Mouse (Mus musculus) ovary, postnatal 10 days (tissue): Measurements from ENCODE around the gene Gpr137c.
A peak's percentile ranks its signal among the peaks of the same experiment; 100 is the strongest.

Experiments used
- DNase-seq: peaks from one replicate; pipeline ENCODE4 v3.0.0; 2022; ENCODE audit warnings: low spot score

The Gpr137c gene

GRCm38 (mm10) chr14:45219281-45220089 lies at the start of gene Gpr137c:
Gene Gpr137c (plus strand): TSS chr14:45219717.
- DNase-seq: peak; percentile 84

GRCm38 (mm10) chr14:45172260-45172659 lies 47.3 kb upstream of the Gpr137c start:
- DNase-seq: no peak

DNA sequence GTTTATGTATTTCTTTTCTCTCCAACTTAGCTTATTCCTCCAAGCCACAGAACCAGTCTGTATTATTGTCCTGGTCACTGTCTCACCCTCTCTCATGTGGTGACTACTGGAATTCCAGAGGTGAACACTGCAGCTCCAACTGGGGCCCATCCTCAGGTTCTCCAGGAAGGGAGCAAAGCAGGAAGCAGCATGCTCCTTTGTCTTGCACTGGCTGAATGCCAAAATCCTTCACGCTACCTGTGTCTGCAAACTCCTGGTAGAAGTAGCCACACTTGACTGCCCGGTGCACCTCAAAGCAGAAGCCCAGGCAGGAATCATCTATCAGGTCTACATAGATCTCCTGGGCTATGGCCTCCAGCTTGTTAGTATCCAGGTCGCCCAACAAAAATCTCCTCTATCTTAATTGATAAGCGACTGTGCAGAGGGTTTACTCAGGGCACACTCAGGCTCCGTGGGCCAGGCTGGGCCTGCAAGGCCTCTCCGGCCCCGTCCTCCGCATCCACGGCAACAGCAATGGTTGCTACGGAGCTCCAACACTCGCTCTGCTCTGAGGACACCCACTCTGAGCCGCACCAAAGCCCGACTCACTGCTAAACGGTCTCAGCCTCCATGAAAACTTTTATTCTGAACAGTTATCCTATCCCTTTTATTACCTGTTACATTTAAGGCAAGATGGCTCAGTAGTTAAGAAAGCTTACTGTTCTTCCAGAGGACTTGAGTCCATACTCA lies 44.3 kb upstream of the Gpr137c start:
- no peak for DNase-seq

- no peak for DNase-seq
These were observed 40.3 kb upstream of the Gpr137c start for GRCm38 (mm10) chr14:45179186-45179585.

- DNase-seq: no peak
These were observed 39.9 kb upstream of the Gpr137c start for GRCm38 (mm10) chr14:45179606-45180005.

- DNase-seq: no peak
These were observed 37.9 kb upstream of the Gpr137c start for GRCm38 (mm10) chr14:45181611-45182010.

- no peak for DNase-seq
These were observed 28.5 kb upstream of the Gpr137c start for GRCm38 (mm10) chr14:45190999-45191398.

DNA sequence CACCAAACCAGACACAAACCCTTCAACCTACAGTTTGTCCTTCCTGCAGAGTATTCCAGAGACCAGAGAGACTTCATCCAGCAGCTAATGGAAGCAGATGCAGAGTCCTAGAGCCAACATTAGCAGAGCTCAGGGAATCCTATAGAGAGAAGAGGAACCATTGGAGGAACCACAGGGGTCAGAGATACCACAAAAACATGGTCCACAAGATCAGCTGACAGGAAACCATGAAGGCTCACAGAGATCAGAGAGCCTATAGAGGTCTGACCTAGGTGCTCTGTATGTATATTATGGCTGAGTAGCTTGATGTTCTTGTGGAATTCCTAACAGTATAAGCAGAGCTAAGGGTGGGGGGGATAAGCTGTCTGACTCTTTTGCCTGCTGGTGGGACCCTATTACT lies 18.9 kb upstream of the Gpr137c start:
- no peak for DNase-seq

DNA sequence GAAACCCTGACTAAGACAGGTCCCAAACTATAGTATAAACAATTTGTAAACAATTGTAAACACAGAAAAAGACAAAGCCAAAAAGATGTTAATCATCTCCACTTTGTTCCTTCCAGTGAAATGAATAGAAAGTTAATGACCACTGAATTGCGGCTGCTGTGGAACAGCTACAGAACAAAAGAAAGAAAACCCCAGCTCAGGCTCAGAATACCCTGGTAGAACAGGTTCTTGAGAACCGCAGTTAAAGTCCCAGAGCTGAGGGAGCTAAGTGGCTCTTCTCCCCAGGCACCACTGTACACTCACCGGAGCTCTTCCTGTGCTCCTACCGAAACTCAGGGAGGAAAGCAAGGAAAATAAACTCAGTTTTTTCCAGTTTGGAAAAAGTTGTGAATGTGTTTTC lies 8.8 kb upstream of the Gpr137c start:
- no peak for DNase-seq

- DNase-seq: no peak
These were observed 8.1 kb upstream of the Gpr137c start for GRCm38 (mm10) chr14:45211431-45211830.

DNA sequence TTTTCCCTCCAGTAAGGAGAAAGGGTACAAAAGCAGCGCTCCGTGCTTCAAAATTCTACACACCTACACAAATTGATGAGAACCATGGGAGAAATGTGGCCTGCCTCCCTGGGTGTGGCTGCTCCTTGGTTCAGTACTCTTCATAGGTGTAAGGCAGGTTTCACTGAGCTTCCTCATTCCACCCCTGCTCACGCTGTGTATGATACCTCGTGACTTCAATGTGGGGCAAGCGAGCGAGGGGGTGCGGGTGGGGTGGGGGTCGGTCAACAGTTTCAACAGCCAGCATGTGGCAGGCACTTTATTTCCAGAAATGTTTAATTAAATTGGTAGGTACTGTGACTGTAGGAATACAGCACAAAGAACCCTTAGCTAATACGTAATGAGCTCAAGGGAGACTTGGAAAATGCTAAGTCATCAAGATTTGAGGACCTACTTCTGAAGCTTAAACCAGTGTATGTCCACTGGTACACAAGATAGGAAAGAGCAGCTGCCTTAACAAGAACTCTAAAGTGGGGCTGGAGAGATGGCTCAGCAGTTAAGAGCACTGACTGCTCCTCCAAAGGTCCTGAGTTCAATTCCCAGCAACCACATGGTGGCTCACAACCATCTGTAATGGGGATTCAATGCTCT lies 2.7 kb upstream of the Gpr137c start:
- DNase-seq: no peak

DNA sequence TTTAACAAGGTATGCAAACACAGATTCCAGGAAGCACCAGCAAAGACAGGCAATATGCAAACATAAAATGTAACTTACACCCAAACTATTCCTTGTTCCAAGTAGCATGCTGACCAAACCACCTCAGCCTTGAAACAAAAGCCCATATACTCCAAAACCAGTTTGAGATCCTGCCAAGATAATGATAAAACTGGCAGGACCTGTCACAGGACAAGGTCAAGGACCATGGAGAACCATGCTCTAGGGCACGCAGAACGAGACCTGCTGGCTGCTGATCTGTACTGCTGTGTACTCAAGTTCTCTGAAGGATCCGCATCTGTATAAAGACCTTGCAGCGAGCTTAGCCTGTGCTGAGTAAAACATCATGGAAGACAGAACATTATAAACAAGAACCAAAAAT lies 1.8 kb upstream of the Gpr137c start:
- DNase-seq: no peak

DNA sequence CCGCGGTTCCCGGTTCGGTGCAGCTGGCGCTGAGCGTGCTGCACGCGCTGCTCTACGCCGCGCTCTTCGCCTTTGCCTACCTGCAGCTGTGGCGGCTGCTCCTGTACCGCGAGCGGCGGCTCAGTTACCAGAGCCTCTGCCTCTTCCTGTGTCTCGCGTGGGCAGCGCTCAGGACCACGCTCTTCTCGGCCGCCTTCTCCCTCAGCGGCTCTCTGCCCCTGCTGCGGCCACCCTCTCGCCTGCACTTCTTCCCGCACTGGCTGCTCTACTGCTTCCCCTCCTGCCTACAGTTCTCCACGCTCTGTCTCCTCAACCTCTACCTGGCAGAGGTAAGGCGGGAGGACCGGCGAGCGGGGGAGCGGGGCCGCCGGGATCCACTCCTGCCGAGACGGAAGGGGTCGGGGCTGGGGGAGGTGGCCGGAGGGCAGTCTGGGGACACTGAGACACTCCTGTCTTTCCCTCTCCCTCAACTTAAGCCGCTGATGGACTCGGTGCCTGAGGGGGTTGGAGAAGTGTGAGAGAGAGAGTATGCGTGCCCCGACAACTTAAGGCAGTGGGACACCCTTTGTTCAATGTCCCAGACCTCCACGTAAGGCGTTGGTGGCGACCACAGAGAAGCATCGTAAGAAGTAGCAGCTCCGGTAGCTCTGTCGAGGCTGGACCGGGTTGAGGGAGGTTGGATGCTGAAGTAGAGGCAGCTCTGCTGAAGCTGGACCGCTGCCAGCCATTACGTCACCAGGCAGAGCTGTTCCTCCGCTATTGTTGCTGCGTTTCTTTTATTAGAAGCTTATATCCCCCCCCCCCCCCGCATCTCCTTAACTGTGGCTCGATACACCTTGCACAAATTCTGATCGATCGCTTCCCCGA lies 806 bp downstream of the Gpr137c start, which contains the start of gene Txndc16:
Gene Txndc16, minus strand, starts transcription at position 239 of the 867 bp plus-strand sequence.
- DNase-seq: peak; percentile 35

DNA sequence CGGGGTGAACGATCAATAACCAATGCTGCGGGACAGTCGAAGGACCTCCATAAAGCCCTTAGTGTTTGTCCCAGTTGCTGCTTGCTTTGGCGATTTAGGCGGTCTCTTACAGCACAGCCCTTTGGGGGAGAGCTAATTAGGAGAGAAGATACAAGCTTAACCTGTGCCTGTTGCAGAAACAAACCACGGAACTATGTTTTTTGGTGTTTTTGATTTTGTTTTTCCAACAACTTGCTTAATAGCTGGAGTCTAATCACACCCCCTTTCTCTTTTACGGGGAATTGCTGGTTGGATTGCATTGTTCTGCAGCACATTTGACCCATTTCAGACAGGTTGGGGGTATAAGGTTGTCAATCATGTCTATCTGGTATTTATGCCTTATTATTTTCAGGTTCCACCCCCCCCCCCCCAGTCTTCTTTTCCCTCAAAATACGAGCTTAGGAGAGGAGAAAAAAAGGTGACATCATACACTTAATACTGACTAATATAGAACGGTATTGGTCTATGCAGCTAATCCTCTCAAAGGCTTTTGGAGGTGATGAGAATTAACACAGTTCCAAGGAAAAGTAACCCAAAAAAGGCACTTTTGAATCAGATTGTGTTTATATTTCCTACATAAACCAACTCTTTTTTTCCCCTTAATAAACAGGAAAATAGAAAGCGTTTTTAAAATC lies 1.6 kb downstream of the Gpr137c start:
- no peak for DNase-seq

- DNase-seq: no peak
These were observed 19.5 kb downstream of the Gpr137c start for GRCm38 (mm10) chr14:45239042-45239441.

- no peak for DNase-seq
These were observed 22.1 kb downstream of the Gpr137c start for GRCm38 (mm10) chr14:45241613-45242012.

GRCm38 (mm10) chr14:45251548-45252076 lies 32.1 kb downstream of the Gpr137c start:
- DNase-seq: no peak

DNA sequence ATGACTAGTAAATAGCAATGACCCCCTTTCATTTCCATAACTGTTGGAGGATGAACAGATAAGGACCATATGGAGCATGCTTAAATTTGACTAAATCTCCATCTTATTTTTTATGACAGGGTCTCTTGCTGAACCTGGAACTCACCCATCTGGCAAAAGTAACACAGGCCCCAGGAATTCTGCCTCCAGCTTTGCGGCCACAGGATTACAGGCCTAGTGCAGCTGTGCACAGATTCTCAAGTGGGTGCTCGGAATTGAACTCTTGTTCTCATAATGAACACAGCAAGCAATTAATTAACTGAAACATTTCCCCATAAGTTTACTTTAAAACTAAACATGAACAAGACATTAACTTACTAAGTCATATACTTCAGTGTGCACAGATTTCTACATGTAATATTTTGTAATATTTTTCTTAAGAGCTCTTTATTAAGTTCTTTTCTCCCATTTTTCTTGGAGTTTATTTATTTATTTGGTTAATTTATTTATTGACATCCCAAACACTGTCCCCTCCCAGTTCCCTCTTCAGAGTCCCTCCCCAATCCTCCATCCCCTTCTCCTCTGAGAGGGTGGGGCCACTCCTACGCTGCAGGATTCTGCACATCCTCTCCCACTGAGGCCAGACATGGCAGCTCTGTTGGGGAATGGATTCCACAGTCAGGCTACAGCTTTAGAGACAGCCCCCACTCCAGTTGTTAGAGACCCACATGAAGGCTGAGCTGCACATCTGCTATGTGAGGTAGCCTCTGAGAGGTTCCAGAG lies 44.5 kb downstream of the Gpr137c start:
- DNase-seq: no peak

DNA sequence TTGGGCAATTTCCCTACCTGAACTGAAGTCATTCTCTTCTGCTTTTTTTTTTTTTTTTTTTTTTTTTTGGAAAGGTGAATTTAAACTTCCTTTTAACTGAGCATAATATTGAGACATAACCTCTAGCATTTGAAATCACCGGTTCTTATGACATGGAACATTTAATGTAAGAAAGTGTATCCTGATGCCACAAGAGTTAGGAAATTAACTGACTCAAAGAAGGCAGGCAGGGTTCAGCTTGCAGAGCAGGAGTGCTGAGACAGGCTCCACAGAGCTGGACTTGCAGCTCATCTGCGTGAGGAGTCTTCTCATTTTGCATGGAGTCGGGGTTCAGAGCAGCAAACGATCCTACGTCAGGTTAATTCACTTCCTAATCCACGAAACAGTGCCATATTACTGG lies 56.3 kb downstream of the Gpr137c start:
- DNase-seq: no peak

DNA sequence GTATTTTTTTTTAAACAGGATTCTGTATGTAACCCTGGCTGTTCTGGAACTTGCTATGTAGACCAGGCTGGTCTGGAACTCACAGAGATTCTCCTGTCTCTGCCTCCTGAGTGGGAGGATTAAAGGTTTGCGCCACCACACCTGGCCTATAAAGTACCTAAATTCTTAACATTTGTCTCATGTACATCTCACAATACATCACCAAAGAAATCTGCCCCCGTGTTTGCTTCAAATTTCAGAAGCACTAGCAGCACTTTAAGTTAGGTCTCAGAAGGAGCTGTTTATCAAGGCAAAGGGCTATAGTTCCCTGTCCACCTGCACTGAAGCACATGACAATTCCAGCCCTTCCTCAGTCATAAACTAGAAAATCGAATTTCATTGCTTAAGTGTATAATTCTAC lies 62.5 kb downstream of the Gpr137c start:
- no peak for DNase-seq
